Mouse (Mus musculus): Measurements from ENCODE around the gene Chd2. TPM values are rescaled to one million over a fixed set of nuclear protein-coding genes. Genes with fewer than 3 reads are reported as not detected.
A peak's percentile ranks its signal among the peaks of the same experiment; 100 is the strongest.

Gene Chd2
- total RNA-seq, 2 experiments from 2014 or later = 35.8 to 59.8 TPM

DNA sequence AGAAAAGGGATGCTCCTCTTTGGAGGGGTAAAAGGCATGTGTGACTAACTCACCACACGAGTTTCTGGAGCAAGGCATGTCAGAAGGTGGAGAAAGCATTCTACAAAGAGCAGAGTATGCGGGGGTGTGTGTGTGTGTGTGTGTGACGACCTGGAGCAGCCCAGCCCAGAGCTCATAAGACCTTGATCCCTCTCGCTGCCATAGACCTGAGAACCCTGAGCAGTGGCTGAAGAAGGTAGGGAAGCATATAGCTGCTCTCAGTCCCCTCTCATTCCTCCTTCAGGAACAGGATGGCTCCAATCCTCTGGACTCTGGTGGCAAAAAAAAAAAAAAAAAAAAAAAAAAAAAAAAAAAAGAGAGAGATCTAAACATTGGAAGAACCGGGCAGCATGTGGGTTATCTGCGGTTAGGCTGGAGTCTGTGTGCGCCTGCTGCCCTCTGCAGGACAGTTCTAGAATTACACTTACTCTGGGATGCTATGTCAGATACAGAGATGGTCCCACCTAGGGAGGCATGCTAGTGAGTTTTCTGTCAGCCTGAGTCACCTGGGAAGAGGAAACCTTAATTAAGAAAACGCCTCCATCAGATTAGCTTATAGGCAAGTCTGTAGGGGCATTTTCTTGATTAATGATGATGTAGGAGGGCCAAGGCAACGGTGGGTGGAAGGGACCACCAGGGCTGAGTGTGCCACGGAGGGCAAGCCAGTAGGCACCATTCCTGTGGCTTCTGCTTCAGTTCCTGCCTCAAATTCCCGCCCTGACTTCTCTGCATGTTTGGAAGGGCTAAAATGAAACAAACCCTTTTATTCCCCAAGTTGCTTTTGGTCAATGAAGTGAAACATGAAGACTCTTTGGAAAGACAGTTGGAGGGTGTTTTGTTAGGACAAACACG lies 119.2 kb downstream of the Chd2 start:
- intact Hi-C loops (cut with DNase I) = loop anchor here (1.0 to 5.0 kb wide), 2 partner anchors 45 to 1022 kb away; partner anchors contain the start of gene Rgma
- DNase-seq (ENCODE audit: low spot score in 2 of 2) = peak; percentile 81 to 87

DNA sequence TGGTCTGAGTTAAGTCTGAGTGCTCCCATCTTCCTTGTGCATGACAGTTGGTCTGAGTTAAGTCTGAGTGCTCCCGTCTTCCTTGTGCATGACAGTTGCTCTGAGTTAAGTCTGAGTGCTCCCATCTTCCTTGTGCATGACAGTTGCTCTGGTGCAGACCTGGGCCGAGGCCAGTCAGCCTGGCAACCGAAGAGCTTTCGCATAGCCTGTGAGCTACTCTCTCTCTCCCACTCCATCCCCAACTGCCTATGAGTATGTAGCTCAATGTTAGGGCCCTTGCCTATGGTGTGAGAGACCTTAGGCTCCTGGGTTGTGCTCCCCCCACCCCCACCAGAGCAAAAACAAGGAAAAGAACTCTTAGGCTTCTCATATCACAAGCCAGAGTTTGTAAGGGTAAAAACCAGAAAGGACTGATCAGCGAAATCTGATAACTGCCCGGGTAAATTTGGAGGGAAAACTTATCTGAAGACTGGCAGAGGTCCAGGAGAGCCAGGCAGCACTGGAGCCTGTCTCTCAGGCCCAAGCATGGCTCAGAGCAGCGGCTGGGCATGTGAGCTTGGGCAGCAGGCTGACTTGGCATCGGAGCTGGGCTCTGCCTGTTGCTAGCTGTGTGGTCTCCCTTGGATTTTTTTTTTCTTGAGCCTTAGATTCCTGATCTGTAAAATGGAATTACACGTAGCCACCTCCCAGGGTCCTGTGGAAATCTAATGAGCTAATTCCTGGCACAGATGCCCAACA lies 120.2 kb downstream of the Chd2 start:
- DNase-seq (ENCODE audit: low spot score in 2 of 2) = no peak

DNA sequence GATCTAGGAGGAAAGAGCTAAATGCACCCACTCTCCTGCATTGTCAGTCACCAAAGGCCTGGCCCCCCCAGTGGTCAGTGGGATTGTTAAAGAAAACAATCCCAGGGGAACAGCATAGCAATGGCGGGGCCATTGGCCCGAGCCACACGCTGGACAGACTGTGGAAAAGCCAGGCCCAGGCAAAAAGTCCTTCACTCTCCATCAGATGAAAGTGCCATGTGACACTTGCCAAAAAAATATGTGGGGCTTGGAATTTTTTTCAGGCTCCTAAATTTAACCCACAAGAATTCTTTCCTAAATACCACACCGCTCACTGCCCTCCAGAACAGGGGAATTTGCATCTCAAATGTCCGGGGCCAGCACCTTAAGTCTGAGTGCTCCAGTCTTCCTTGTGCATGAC lies 120.8 kb downstream of the Chd2 start:
- no peak for DNase-seq (ENCODE audit: low spot score in 2 of 2)

More for the DNA sequence above, 120.2 kb downstream of the Chd2 start:
- intact Hi-C loops (cut with DNase I) = loop anchor here (1.0 to 5.0 kb wide), 2 partner anchors 44 to 1021 kb away; partner anchors contain the start of gene Rgma

DNA sequence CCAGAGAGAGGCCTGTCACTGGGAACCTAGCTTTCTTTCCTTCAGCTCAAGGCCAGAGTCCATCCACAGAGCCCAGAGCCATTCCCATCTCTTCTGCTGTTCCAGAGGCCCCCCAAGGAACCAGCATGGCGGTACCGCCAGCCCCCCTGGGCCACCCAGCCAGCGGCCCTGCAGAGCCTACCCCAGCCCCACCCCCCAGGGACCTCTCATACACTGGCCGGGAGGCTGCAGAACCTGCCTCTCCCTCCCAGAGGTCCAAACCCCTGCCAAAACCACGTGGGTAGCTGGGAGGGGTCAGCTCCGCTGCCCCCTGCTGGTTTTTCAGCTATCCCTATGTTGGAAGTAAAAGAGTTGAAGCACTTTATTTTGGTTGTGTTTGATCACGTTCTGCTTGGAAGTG lies 122.3 kb downstream of the Chd2 start:
- no peak for DNase-seq (ENCODE audit: low spot score in 2 of 2)
- intact Hi-C loops (cut with DNase I) = no loop called here

More for the DNA sequence above, 120.8 kb downstream of the Chd2 start:
- intact Hi-C loops (cut with DNase I) = loop anchor here (5.0 kb wide), 1 partner anchor 44 kb away; the partner anchor contains the start of gene Rgma

DNA sequence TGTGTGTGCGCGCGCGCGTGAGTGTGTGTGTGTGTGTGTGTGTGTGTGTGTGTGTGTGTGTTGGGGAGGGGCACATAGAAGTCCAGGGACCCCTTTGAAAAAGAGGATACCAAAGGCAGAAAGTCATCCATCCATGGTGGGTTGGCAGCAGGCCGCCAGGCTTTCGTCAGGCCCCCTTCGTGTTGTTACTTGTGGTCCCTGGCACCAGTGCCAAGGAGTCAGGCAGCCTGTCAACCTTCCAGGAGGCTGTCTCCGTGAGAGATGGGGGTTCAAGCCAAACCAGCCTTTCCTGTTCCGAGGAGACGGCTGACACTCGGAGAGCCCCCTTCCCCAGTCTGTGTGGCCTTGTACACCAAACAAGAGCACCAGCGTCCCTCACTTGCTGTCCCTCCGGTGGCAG lies 127.4 kb downstream of the Chd2 start:
- intact Hi-C loops (cut with DNase I) = no loop called here
- DNase-seq (ENCODE audit: low spot score in 2 of 2) = no peak

DNA sequence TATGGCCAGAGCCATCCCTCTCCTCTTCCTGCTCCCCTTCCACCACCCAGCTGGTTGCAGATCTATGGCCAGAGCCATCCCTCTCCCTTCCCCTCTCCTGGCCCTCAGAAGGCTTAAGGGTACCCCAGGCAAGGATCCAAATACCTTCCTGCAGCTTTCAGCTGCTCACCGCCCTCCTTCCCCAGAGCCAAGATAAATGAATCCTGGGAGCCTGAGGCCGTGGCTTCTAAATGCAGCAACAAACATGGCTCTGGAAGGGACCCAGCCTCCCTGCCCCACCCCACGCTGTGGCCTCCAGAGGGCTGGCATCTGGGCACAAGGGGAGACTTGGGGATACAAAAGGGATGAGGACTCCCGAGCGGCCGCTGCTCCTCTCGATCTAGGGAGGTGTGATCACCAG lies 129.2 kb downstream of the Chd2 start:
- no peak for DNase-seq (ENCODE audit: low spot score in 2 of 2)
- intact Hi-C loops (cut with DNase I) = no loop called here

DNA sequence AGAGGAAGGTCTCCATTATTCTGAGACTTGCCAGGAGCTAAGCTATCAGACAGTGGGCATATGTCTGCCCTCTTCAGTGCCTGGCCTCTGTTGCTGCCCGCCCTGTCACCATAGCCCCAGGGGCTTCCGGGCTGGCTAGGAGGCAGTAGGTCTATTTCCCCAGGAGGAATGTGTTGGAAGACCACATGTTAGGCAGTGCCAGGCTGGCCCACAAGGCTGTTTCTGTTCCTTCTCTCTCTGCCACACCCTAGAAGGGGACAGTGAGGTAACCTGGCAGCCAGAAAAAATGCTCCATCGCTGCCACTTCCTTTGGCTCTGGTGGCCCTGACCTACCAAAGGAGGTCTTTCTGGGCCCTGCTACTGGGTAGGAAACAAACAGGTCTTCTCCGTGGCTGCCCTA lies 129.6 kb downstream of the Chd2 start:
- DNase-seq (ENCODE audit: low spot score in 2 of 2) = no peak
- intact Hi-C loops (cut with DNase I) = no loop called here

DNA sequence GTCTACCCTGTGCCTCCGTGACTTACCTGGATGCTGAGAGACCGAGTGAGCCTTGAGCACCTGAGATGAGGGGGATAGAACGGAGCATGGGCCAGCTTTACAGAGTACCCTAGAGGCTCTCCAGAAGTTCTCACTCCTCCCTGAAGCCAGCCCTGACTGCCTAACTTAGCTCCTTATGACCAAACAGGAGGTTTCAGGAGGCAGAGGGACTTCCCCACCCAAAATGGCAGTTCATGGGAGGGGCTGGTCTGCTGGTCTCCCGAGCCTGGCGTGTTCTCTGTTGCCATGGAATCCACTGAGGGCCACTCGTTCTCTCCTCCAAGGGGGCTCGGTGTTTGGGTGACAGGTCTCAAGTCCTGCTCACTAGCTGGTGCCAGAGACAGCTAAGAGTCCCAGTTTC lies 130.1 kb downstream of the Chd2 start:
- intact Hi-C loops (cut with DNase I) = no loop called here
- DNase-seq (ENCODE audit: low spot score in 2 of 2) = no peak

DNA sequence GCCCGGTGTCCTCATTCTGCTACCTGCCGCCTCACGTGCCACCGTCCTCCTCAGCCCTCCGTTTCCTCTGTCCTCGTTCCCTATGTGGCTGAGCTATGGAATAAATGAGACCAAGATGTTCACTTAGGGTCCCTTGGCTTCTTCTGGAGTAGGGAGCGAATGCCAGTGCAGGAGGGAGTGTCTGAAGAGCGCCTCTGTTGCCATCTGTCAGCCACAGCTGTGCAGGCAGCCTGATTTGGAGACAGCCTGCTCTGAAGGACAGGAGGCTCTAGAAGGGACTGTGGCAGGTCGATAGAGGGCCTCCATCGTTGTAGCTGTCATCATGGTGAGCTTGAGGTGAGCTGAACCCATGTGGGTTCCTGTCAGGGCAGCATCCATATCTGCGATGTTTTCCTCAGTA lies 136.1 kb downstream of the Chd2 start:
- DNase-seq (ENCODE audit: low spot score in 2 of 2) = no peak
- intact Hi-C loops (cut with DNase I) = no loop called here

DNA sequence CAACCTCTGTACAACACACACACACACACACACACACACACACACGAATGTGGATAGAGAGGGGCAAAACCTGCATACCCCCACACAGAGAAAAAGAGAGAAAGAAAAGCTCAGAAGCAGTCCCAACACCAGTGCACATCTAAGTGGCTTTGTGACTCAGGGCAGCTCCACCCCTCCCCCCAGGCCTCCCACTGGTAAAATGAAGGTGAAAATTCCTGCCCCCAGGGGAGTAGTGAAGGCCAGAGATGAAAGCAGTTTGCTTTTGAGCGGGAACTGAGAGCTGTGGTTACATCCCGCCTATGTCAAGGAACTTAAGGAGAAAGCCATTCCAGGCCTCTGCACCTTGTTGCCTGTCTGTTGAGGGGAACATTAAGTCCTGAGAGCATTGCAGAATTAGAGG lies 138.1 kb downstream of the Chd2 start:
- intact Hi-C loops (cut with DNase I) = loop anchor here (5.0 kb wide), 1 partner anchor 1001 kb away; no protein-coding TSS in a partner anchor

DNA sequence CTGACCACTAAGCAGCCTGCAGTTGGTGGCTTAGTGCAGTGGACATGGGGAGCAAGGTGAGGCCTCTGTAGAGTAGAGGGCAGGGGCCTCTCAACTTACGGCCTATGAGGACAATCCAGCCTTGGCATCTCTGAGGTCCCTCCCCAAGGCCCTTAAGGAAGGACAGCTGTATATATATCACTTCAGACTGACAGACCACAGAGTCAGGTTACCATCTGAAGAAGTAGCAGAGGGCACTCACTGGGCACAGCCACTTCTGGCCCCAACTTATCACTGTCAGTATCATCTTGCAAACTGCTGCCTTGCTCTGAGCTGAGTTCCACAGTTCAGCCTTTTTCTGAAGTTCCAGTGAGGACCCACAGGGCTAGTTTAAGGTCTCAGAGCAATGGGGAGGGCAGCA lies 139.0 kb downstream of the Chd2 start:
- intact Hi-C loops (cut with DNase I) = loop anchor here (5.0 kb wide), 1 partner anchor 1000 kb away; no protein-coding TSS in a partner anchor
- no peak for DNase-seq (ENCODE audit: low spot score in 2 of 2)

More for the DNA sequence above, 138.1 kb downstream of the Chd2 start:
- no peak for DNase-seq (ENCODE audit: low spot score in 2 of 2)

DNA sequence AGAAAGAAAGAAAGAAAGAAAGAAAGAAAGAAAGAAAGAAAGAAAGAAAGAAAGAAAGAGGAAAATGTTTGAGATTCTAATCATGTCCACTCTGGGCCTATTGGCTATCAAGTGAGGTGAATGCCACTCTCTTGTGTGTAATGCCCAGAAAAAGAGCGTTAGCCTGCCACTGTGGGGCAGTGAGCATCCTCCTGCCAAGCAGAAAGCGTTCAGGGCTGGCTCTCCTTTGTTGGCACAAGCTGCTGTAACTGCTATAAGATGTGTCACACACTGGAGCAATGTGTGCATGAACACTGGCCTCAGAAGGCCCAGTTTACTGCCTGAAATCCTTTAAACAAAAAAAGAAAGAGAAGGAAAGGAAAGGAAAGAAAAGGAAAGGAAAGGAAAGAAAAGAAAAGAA lies 139.5 kb downstream of the Chd2 start:
- no peak for DNase-seq (ENCODE audit: low spot score in 2 of 2)
- intact Hi-C loops (cut with DNase I) = loop anchor here (5.0 kb wide), 1 partner anchor 1000 kb away; no protein-coding TSS in a partner anchor

DNA sequence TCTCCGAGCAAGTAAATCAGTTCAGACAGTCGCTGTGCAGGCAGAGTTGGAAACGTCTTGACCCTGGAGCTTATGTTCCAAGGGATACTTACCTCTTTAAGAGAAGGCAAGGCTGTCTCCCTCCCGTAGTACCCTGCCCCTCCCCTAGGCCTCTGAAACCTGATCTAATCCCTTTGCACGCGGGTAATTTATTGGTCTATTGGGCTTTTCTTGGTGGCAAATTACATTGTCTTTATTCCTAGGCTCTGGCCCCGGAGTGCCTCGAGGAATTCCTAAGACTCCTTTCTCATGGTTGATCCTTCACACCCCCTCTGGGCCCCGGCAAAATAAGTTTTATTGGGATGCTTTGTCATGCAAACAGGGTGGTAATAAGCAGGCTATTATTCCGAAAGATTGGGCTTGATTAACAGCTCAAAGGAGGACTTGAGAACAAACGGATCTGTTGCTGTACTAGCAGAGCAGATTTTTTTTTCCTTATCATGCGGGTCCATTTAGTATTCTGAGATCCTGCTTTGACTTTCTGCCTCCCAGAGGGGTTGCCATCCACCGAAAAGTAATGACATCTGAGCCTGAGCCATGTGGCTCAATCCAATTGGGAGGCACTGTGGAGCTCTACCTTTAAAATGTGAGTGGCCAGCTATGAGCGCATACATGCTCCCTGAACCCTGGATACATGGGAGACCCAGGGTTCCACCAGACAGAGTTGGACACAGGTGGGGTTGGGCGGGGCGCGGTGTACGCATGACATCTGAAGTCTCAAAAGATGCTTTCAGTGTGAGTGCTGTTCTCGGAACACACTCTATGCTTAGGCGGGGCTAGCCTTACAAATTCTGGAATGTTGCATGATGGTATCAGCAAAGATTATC lies 141.3 kb downstream of the Chd2 start:
- no peak for DNase-seq (ENCODE audit: low spot score in 2 of 2)
- intact Hi-C loops (cut with DNase I) = loop anchor here (5.0 kb wide), 1 partner anchor 998 kb away; no protein-coding TSS in a partner anchor

DNA sequence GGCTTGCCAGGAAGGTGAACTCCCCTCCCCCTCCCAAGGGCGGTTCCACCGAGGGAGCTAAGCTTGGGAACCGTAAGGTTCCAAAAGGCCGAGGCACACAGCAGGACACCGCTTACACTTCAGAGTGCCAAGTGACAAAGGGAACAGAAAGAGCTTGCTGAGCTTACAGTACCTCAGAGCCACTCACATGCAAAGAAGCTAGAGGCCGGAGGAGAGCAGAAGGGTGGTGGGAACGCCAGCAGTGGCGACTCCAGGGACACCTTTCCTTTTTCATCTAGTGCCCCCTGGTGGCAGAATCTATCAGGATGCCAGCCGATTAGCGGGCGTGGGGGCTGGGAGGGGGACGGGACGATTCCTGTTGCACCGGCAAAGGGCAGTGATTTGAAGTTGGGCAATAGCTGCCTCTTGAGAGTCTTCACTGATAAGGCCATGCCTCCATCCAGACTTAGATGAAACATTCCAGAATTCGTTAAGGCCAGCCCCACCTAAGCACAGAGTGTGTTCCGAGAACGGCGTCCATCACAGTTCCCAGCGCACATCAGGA lies 142.1 kb downstream of the Chd2 start:
- intact Hi-C loops (cut with DNase I) = loop anchor here (1.0 to 5.0 kb wide), 2 partner anchors 23 to 997 kb away; no protein-coding TSS in a partner anchor
- peak; percentile 60 to 74 for DNase-seq (ENCODE audit: low spot score in 2 of 2)

DNA sequence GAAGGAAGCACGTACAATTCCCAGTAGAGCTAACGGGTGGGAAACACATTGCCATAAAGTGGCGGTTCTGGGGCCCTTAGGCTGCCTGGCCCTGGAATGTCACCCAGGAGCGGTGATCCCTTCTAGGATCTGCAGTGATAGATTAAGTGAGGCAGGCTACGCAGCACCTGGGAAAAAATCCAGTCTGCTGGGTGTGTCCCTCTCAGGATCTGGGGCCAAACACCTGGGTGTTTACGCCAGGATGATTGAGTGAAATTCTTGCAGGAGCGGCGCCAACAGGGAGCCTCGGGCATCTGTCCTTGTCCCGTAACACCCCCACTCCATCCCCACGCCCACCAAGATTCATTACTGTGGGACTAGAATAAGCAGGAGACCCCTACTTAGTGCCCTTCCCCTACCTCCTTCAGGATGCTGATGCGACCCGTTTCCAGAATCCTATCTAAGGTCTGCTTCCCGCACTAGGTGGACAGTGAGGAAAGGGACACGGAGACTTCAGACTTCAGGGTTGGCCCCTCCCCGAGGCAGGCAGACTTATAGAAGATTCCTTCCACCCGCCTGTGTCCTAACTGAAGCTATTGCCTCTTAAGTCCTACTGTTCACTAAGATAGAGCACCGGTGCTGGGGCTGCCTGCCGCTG lies 142.7 kb downstream of the Chd2 start:
- no peak for DNase-seq (ENCODE audit: low spot score in 2 of 2)
- intact Hi-C loops (cut with DNase I) = loop anchor here (1.0 kb wide), 1 partner anchor 23 kb away; no protein-coding TSS in a partner anchor

DNA sequence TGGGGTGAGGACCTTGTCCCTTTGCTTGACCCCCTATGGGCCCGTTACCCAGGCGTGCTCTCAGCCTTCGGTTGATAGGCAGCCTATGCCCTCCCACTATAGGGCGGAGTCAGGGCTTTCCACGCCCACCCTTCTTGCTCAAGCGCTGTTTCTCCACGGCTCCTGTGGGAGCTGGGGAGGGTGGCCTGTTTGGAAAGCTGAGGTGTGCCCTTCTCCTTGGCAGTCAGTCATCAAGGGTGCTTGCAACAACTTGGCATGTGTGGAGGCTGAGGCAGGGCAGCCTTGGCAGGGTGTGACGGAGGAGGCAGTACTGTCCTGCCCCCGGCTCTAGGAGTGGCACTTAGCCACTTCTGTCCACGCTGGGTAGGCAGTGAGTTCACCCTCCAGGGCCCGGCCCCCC lies 143.3 kb downstream of the Chd2 start:
- DNase-seq (ENCODE audit: low spot score in 2 of 2) = peak; percentile 47 to 56
- intact Hi-C loops (cut with DNase I) = no loop called here

DNA sequence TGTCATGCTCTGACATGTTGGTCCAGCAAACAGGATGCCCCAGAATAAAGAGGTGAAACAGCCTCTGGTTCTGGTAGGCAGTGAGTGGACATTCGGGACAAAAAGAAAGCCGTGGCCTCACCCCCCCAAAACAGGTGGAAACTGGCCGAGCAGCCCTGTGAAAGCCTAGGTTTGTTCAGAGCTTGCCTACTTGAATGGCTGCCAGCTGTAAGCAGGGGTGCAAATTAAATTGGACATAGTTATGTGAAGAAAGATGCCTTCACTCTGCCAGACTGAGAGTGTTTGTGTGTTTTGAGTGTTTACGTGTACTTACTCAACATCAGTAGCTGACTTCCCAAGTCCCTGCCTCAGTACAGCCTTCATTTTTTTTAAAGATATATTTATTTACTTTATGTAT lies 147.6 kb downstream of the Chd2 start:
- no peak for DNase-seq (ENCODE audit: low spot score in 2 of 2)
- intact Hi-C loops (cut with DNase I) = no loop called here

DNA sequence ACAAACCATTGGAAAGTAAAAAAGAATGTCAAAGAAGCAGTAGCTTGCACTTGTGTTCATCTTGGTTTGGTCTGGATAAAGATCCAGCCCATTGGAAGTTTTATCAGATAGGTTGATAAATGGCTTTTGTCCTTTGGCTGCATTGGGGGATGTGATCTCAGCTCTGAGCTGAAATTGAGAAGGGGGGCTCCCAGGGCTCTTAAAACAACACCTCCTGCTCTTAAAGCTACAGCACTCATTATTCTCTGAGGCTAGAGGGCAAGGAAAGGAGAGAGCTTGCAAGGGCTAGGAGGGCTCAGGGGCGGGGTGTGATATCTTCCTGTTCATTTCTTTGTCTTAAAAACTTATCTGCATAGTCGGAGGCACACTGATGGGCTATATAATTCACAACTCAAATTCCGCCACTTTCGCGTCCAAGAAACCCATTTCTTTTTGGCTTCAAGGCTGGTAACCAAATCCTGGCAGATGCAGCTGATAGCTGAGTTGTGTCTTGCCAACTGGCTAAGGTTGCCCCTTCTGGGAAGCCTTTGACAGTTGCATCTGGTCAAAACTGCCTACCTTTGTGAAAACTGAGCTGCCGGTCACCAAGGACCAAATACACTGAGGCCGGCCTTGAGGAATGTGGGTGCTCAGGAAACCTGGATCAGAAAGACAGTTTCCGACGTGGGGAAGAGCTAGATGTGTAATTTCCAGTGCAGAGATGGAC lies 148.2 kb downstream of the Chd2 start:
- intact Hi-C loops (cut with DNase I) = no loop called here
- DNase-seq (ENCODE audit: low spot score in 2 of 2) = no peak

Measured in left cerebral cortex, postnatal 36 days (tissue).